Mouse (Mus musculus): ENCODE measurements around the gene Net1. TPM values are rescaled to one million over a fixed set of nuclear protein-coding genes. Genes with fewer than 3 reads are reported as not detected.
A peak's percentile ranks its signal among the peaks of the same experiment; 100 is the strongest.

The Net1 gene
- polyA plus RNA-seq (2014; fragmentation: Nextera tagmentation; extraction: Ambion mirVana), result 10.2 and 12.1 TPM in 2 replicates

DNA sequence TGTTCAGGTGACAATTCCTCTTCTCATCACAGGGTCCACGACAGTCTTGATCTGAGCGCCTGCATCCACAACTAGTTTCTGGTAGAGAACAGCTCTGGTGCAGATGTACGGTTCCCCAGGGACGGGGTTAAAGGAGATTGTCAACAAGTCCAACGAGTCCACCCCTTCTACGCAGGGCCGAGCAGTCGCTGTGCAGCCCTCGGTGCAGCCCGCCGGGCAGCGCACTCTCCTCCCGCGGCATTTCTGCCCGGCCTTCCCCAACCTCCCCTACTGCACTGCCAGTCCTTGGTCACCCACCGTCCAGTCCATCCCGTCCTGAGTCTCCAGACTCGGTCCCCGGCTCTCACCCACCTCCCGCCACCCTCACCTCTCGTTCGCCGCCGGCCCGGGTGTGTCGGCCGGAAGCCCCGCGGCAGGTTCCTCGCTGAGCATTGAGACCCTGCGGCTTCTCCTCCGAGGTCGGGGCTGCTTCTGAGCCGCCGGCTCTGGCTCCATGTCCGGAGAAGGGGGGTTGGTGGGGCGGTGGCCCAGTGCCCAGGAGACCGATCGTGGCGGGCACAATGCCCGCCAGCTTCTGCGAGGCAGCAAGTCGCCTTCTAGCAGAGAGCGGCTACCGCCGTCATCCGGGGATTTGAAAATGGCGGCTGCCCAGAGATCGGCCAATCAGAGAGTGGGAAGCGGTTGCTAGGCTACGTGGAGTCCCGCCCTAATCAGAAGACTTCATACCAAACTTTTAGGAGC, at the start of gene Net1, which contains the start of gene Tubal3:
Gene Net1, minus strand, starts transcription at position 650 of the 741 bp plus-strand sequence.
Gene Tubal3, plus strand, starts transcription at position 704 of the 741 bp plus-strand sequence.
- Histone ChIP-seq H3K9me3 (ENCODE audit: control insufficient read depth, low read length) (no peaks in the 10 kb centered on the region), H3K4me3 (replicated peaks; ENCODE audit: low read length) (peak within 1 kb of the TSS; percentile 88), H3K27me3 (ENCODE audit: control insufficient read depth, insufficient read depth, low read length) (no peaks in the 10 kb centered on the region), H3K36me3 (replicated peaks; ENCODE audit: control insufficient read depth, insufficient read depth) (no peaks in the 10 kb centered on the region), H3K4me2 (replicated peaks) (peak within 1 kb of the TSS; percentile 86), H3K9ac (peak within 1 kb of the TSS; percentile 80), H3K4me1 (replicated peaks; ENCODE audit: control insufficient read depth, insufficient read depth, low read length) (0 out of 2 replicates have a peak, but pooled peaks cover 9% of the 10 kb centered on the region), H3K27ac (0 out of 2 replicates have a peak within 1 kb of the TSS, but pooled peaks have one; percentile 33)
- ATAC-seq (ENCODE audit: low FRiP score) (peak; percentile 99), DNase-seq (ENCODE audit: low spot score) (peak; percentile 91)
- WGBS, result under 1% methylated on average over 52 of the region's 52 CpGs

GRCm38 (mm10) chr13:3951198-3951914, 33.3 kb upstream of the Net1 start:
- Histone ChIP-seq H3K36me3 (replicated peaks; ENCODE audit: control insufficient read depth, insufficient read depth) (no peaks in the 10 kb centered on the region), H3K4me2 (replicated peaks) (no peak overlapping the region)
- 83% methylated on average over 6 of the region's 6 CpGs for WGBS

GRCm38 (mm10) chr13:3949477-3949876, 31.5 kb upstream of the Net1 start:
- no peaks in the 10 kb centered on the region for H3K9me3 ChIP-seq (ENCODE audit: control insufficient read depth, low read length)
- no peaks in the 10 kb centered on the region for H3K36me3 ChIP-seq (replicated peaks; ENCODE audit: control insufficient read depth, insufficient read depth)
- H3K4me2 ChIP-seq (replicated peaks), result no peak overlapping the region
- no peaks in the 10 kb centered on the region for H3K27me3 ChIP-seq (ENCODE audit: control insufficient read depth, insufficient read depth, low read length)
- DNase-seq (ENCODE audit: low spot score) (no peak), ATAC-seq (ENCODE audit: low FRiP score) (no peak)
- no peak overlapping the region for H3K27ac ChIP-seq
- no peaks in the 10 kb centered on the region for H3K4me1 ChIP-seq (replicated peaks; ENCODE audit: control insufficient read depth, insufficient read depth, low read length)
- WGBS, result 93% methylated on average over 4 of the region's 4 CpGs
- H3K9ac ChIP-seq, result no peak overlapping the region
- no peak overlapping the region for H3K4me3 ChIP-seq (replicated peaks; ENCODE audit: low read length)

More at GRCm38 (mm10) chr13:3951198-3951914, 33.3 kb upstream of the Net1 start:
- no peak for DNase-seq (ENCODE audit: low spot score)
- Histone ChIP-seq H3K4me3 (replicated peaks; ENCODE audit: low read length) (no peak overlapping the region), H3K4me1 (replicated peaks; ENCODE audit: control insufficient read depth, insufficient read depth, low read length) (no peaks in the 10 kb centered on the region), H3K27me3 (ENCODE audit: control insufficient read depth, insufficient read depth, low read length) (no peaks in the 10 kb centered on the region), H3K9me3 (ENCODE audit: control insufficient read depth, low read length) (no peaks in the 10 kb centered on the region), H3K9ac (no peak overlapping the region), H3K27ac (no peak overlapping the region)
- ATAC-seq (ENCODE audit: low FRiP score), result no peak

- H3K27ac ChIP-seq, result no peak overlapping the region
- no peak for ATAC-seq (ENCODE audit: low FRiP score)
- 88% methylated on average over 4 of the region's 4 CpGs for WGBS
- H3K36me3 ChIP-seq (replicated peaks; ENCODE audit: control insufficient read depth, insufficient read depth), result no peaks in the 10 kb centered on the region
- H3K9ac ChIP-seq, result no peak overlapping the region
- no peak overlapping the region for H3K4me3 ChIP-seq (replicated peaks; ENCODE audit: low read length)
- no peak overlapping the region for H3K4me2 ChIP-seq (replicated peaks)
- H3K9me3 ChIP-seq (ENCODE audit: control insufficient read depth, low read length), result no peaks in the 10 kb centered on the region
- DNase-seq (ENCODE audit: low spot score), result no peak
- no peaks in the 10 kb centered on the region for H3K4me1 ChIP-seq (replicated peaks; ENCODE audit: control insufficient read depth, insufficient read depth, low read length)
- no peaks in the 10 kb centered on the region for H3K27me3 ChIP-seq (ENCODE audit: control insufficient read depth, insufficient read depth, low read length)
Observed at GRCm38 (mm10) chr13:3947267-3947666, 29.2 kb upstream of the Net1 start.

GRCm38 (mm10) chr13:3945249-3945648, 27.2 kb upstream of the Net1 start, which contains the start of gene Ucn3:
Ucn3 (minus strand) TSS chr13:3945349.
- WGBS, result 80% methylated on average over 2 of the region's 2 CpGs
- H3K4me3 ChIP-seq (replicated peaks; ENCODE audit: low read length), result no peak within 1 kb of the TSS
- no peaks in the 10 kb centered on the region for H3K36me3 ChIP-seq (replicated peaks; ENCODE audit: control insufficient read depth, insufficient read depth)
- no peak within 1 kb of the TSS for H3K9ac ChIP-seq
- ATAC-seq (ENCODE audit: low FRiP score) (no peak), DNase-seq (ENCODE audit: low spot score) (no peak)
- H3K27ac ChIP-seq, result no peak within 1 kb of the TSS
- no peak within 1 kb of the TSS for H3K4me2 ChIP-seq (replicated peaks)
- no peaks in the 10 kb centered on the region for H3K27me3 ChIP-seq (ENCODE audit: control insufficient read depth, insufficient read depth, low read length)
- no peaks in the 10 kb centered on the region for H3K9me3 ChIP-seq (ENCODE audit: control insufficient read depth, low read length)
- no peaks in the 10 kb centered on the region for H3K4me1 ChIP-seq (replicated peaks; ENCODE audit: control insufficient read depth, insufficient read depth, low read length)

DNA sequence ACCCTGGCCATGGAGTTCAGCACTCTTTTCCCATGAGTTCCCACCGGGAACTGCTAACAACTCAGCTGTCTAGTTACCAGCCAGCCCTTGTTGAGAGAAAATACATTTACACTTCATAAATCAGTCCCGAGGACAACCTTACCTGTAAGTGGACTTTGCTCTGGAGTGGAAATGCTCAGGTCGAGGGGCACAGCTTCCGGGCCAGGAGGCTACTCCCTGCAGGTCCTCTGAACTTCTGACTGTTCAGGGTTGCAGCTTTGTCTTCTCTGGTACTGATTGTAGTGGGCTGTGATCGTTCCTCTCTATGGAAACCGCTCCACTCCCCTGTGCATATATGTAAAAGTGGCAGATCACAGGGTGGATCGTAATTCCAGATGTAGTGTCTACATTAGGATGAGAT, 26.7 kb upstream of the Net1 start:
- DNase-seq (ENCODE audit: low spot score) (no peak), ATAC-seq (ENCODE audit: low FRiP score) (no peak)
- WGBS, result 85% methylated on average over 7 of the region's 7 CpGs
- no peak overlapping the region for H3K27ac ChIP-seq
- H3K4me3 ChIP-seq (replicated peaks; ENCODE audit: low read length), result no peak overlapping the region
- H3K9ac ChIP-seq, result no peak overlapping the region
- H3K36me3 ChIP-seq (replicated peaks; ENCODE audit: control insufficient read depth, insufficient read depth), result no peaks in the 10 kb centered on the region
- no peaks in the 10 kb centered on the region for H3K9me3 ChIP-seq (ENCODE audit: control insufficient read depth, low read length)
- H3K4me1 ChIP-seq (replicated peaks; ENCODE audit: control insufficient read depth, insufficient read depth, low read length), result no peaks in the 10 kb centered on the region
- H3K4me2 ChIP-seq (replicated peaks), result no peak overlapping the region
- H3K27me3 ChIP-seq (ENCODE audit: control insufficient read depth, insufficient read depth, low read length), result no peaks in the 10 kb centered on the region

- ATAC-seq (ENCODE audit: low FRiP score) (no peak), DNase-seq (ENCODE audit: low spot score) (no peak)
- Histone ChIP-seq H3K27me3 (ENCODE audit: control insufficient read depth, insufficient read depth, low read length) (no peaks in the 10 kb centered on the region), H3K27ac (no peak overlapping the region), H3K36me3 (replicated peaks; ENCODE audit: control insufficient read depth, insufficient read depth) (no peaks in the 10 kb centered on the region), H3K9me3 (ENCODE audit: control insufficient read depth, low read length) (no peaks in the 10 kb centered on the region), H3K4me1 (replicated peaks; ENCODE audit: control insufficient read depth, insufficient read depth, low read length) (no peaks in the 10 kb centered on the region), H3K4me3 (replicated peaks; ENCODE audit: low read length) (no peak overlapping the region), H3K4me2 (replicated peaks) (no peak overlapping the region), H3K9ac (no peak overlapping the region)
- WGBS, result 96% methylated on average over 6 of the region's 6 CpGs
Observed at GRCm38 (mm10) chr13:3926046-3926445, 8.0 kb upstream of the Net1 start.

DNA sequence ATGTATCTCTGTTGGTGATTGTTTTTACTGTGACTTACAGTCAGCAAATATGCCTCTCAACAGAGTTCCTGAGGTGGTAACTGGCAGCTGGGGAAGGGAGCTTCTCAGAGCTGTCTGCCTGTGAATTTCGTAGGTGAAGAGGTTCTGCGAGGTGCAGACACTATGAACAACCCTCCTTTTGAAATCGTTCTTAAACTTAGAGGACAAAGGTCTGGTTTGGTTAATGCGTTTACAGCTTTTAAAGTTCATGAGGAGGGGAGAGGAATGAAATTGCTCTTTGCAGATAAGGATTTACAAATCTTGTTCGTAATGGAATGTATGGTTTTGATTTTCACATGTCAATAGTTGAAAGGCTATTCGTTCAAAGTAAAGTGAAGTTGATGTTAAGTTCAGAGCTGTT, 7.6 kb upstream of the Net1 start:
- Histone ChIP-seq H3K9me3 (ENCODE audit: control insufficient read depth, low read length) (no peaks in the 10 kb centered on the region), H3K4me1 (replicated peaks; ENCODE audit: control insufficient read depth, insufficient read depth, low read length) (no peaks in the 10 kb centered on the region), H3K4me3 (replicated peaks; ENCODE audit: low read length) (no peak overlapping the region), H3K4me2 (replicated peaks) (no peak overlapping the region), H3K27ac (no peak overlapping the region), H3K27me3 (ENCODE audit: control insufficient read depth, insufficient read depth, low read length) (no peaks in the 10 kb centered on the region), H3K36me3 (replicated peaks; ENCODE audit: control insufficient read depth, insufficient read depth) (no peaks in the 10 kb centered on the region), H3K9ac (no peak overlapping the region)
- no peak for DNase-seq (ENCODE audit: low spot score)
- WGBS, result 92% methylated on average over 6 of the region's 6 CpGs
- no peak for ATAC-seq (ENCODE audit: low FRiP score)

- H3K9ac ChIP-seq, result no peak overlapping the region
- ATAC-seq (ENCODE audit: low FRiP score) (no peak), DNase-seq (ENCODE audit: low spot score) (no peak)
- no peaks in the 10 kb centered on the region for H3K4me1 ChIP-seq (replicated peaks; ENCODE audit: control insufficient read depth, insufficient read depth, low read length)
- no peaks in the 10 kb centered on the region for H3K9me3 ChIP-seq (ENCODE audit: control insufficient read depth, low read length)
- no peaks in the 10 kb centered on the region for H3K36me3 ChIP-seq (replicated peaks; ENCODE audit: control insufficient read depth, insufficient read depth)
- no peaks in the 10 kb centered on the region for H3K27me3 ChIP-seq (ENCODE audit: control insufficient read depth, insufficient read depth, low read length)
- H3K4me2 ChIP-seq (replicated peaks), result no peak overlapping the region
- H3K27ac ChIP-seq, result no peak overlapping the region
- H3K4me3 ChIP-seq (replicated peaks; ENCODE audit: low read length), result no peak overlapping the region
- 93% methylated on average over 5 of the region's 5 CpGs for WGBS
Observed at GRCm38 (mm10) chr13:3924483-3924882, 6.5 kb upstream of the Net1 start.
